In the genomic region with DNA sequence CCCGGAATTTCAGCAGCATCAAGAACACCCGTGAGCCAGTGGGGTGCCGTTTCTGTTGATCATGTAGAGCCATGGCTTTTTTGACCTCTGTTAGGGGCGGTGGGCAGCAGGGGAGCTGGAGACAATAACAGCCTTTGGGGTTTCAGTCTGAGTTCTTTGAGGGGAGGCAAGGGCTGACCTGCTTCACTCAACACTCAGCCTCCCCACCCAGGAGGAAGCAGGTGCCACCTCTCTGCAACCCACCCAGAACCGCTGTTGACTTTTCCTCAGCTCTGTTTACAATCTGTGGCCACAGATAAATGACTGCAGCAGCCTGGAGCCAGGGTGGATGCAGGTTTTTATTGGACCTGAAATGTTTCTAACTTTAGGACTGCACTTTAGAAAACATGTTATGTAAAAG, we compare ENCODE assay signal across 19 mouse cellular contexts. TPM values are rescaled to one million over a fixed set of nuclear protein-coding genes. Genes with fewer than 3 reads are reported as not detected.
DNase-seq lines count a peak whose midpoint lies in the region; ATAC-seq and TF ChIP-seq lines count a peak whose summit lies in the region.
"Had no signal": no experiment of that assay in that cellular context is flagged by ENCODE, and none has a peak within 500 bp of the region (broad histone marks: within the 10 kb centered on the region; RNA-seq: fewer than 3 reads in every experiment).

No protein-coding gene starts in this region.

- no peaks in the 10 kb centered on the region for H3K9me3 ChIP-seq in forebrain, embryonic 10.5 days
- no peaks in the 10 kb centered on the region for H3K9me3 ChIP-seq in forebrain, embryonic 12.5 days
- H3K9me3 ChIP-seq in lung, embryonic 14.5 days (ENCODE audit: low read depth, low read length) = no peaks in the 10 kb centered on the region
- no peaks in the 10 kb centered on the region for H3K9me3 ChIP-seq in forebrain, postnatal 0 days (ENCODE audit: low read length)
- H3K9me3 ChIP-seq: embryonic facial prominence, embryonic 15.5 days; hindbrain, embryonic 15.5 days; liver, embryonic 15.5 days had no signal

- H3K4me3 ChIP-seq in forebrain, embryonic 10.5 days = no peak overlapping the region
- H3K4me3 ChIP-seq in forebrain, embryonic 12.5 days (replicated peaks) = no peak overlapping the region
- H3K4me3 ChIP-seq in lung, embryonic 14.5 days (ENCODE audit: low read depth, low read length) = no peak overlapping the region
- H3K4me3 ChIP-seq in forebrain, postnatal 0 days (ENCODE audit: low read depth, low read length) = no peak overlapping the region
- H3K4me3 ChIP-seq: embryonic facial prominence, embryonic 15.5 days; hindbrain, embryonic 15.5 days; layer of hippocampus, adult 2 months; liver, embryonic 15.5 days had no signal

- H3K4me2 ChIP-seq in forebrain, embryonic 12.5 days = no peak overlapping the region
- H3K4me2 ChIP-seq in lung, embryonic 14.5 days = no peak overlapping the region
- no peak overlapping the region for H3K4me2 ChIP-seq in forebrain, postnatal 0 days (ENCODE audit: low read depth)
- H3K4me2 ChIP-seq: embryonic facial prominence, embryonic 15.5 days; hindbrain, embryonic 15.5 days; liver, embryonic 15.5 days; midbrain, embryonic 11.5 days had no signal

- H3K9ac ChIP-seq in forebrain, embryonic 12.5 days = no peak overlapping the region
- no peak overlapping the region for H3K9ac ChIP-seq in lung, embryonic 14.5 days
- H3K9ac ChIP-seq in forebrain, postnatal 0 days = no peak overlapping the region
- H3K9ac ChIP-seq: embryonic facial prominence, embryonic 15.5 days; hindbrain, embryonic 15.5 days; liver, embryonic 15.5 days had no signal

- peak overlapping the region; percentile 44; the same call in 1 of the 2 replicates for H3K27ac ChIP-seq in forebrain, embryonic 10.5 days
- no peak overlapping the region for H3K27ac ChIP-seq in forebrain, embryonic 12.5 days
- H3K27ac ChIP-seq in lung, embryonic 14.5 days (ENCODE audit: low read depth) = no peak overlapping the region
- H3K27ac ChIP-seq in forebrain, postnatal 0 days (ENCODE audit: low read depth, low read length) = no peak overlapping the region
- H3K27ac ChIP-seq: embryonic facial prominence, embryonic 15.5 days; hindbrain, embryonic 15.5 days; liver, embryonic 15.5 days had no signal

- no peaks in the 10 kb centered on the region for H3K27me3 ChIP-seq in forebrain, embryonic 10.5 days (ENCODE audit: poor library complexity, severe bottlenecking)
- no peaks in the 10 kb centered on the region for H3K27me3 ChIP-seq in forebrain, embryonic 12.5 days
- no peaks in the 10 kb centered on the region for H3K27me3 ChIP-seq in lung, embryonic 14.5 days (ENCODE audit: insufficient read depth, low read length)
- H3K27me3 ChIP-seq in forebrain, postnatal 0 days (ENCODE audit: insufficient read depth, low read length) = no peaks in the 10 kb centered on the region
- H3K27me3 ChIP-seq: embryonic facial prominence, embryonic 15.5 days; hindbrain, embryonic 15.5 days; liver, embryonic 15.5 days; Patski had no signal

- no peak for DNase-seq in forebrain, embryonic 10.5 days (ENCODE audit: extremely low spot score, low spot score)
- peak; percentile 9 for DNase-seq in retina, embryonic 14.5 days (ENCODE audit: low spot score)
- DNase-seq in retina, postnatal 1 day = no peak
- DNase-seq in lung, embryonic 14.5 days = peak; percentile 31
- no peak for DNase-seq in adrenal gland, postnatal 4 days (ENCODE audit: low spot score in 2 of 2)
- no peak for DNase-seq in adrenal gland, postnatal 25 days
- DNase-seq in forebrain, postnatal 0 days = no peak
- DNase-seq: cerebellum, adult 9-10 months; gastrocnemius, postnatal 14 days; kidney, adult 9 months had no signal

- H3K4me1 ChIP-seq in forebrain, embryonic 10.5 days = peaks cover 9% of the 10 kb centered on the region
- H3K4me1 ChIP-seq in forebrain, embryonic 12.5 days = peaks cover 4% of the 10 kb centered on the region
- H3K4me1 ChIP-seq in lung, embryonic 14.5 days (ENCODE audit: insufficient read depth) = peaks cover 10% of the 10 kb centered on the region
- no peaks in the 10 kb centered on the region for H3K4me1 ChIP-seq in forebrain, postnatal 0 days (ENCODE audit: insufficient read depth)
- H3K4me1 ChIP-seq: hindbrain, embryonic 15.5 days had no signal

- ATAC-seq in forebrain, embryonic 12.5 days (ENCODE audit: low FRiP score) = no peak
- no peak for ATAC-seq in lung, embryonic 14.5 days (ENCODE audit: insufficient read depth)
- no peak for ATAC-seq in forebrain, postnatal 0 days
- ATAC-seq: forebrain, embryonic 14.5 days; Patski had no signal

- WGBS in forebrain, embryonic 10.5 days = 15% methylated on average over 5 of the region's 5 CpGs
- WGBS in forebrain, embryonic 12.5 days = 13% methylated on average over 5 of the region's 5 CpGs
- 13% methylated on average over 5 of the region's 5 CpGs for WGBS in lung, embryonic 14.5 days
- 20% methylated on average over 5 of the region's 5 CpGs for WGBS in forebrain, postnatal 0 days

- no peak for TF ChIP-seq CTCF in lung, embryonic 14.5 days (IDR thresholded peaks at IDR 0.05; ENCODE audit: low read depth)
- no peak for TF ChIP-seq CTCF in forebrain, postnatal 0 days (IDR thresholded peaks at IDR 0.05; ENCODE audit: low read depth)

- no peaks in the 10 kb centered on the region for H3K36me3 ChIP-seq in forebrain, embryonic 10.5 days (replicated peaks)
- no peaks in the 10 kb centered on the region for H3K36me3 ChIP-seq in forebrain, embryonic 12.5 days (replicated peaks)
- no peaks in the 10 kb centered on the region for H3K36me3 ChIP-seq in lung, embryonic 14.5 days (ENCODE audit: insufficient read depth)
- no peaks in the 10 kb centered on the region for H3K36me3 ChIP-seq in forebrain, postnatal 0 days (ENCODE audit: insufficient read depth)
- H3K36me3 ChIP-seq: embryonic facial prominence, embryonic 15.5 days; hindbrain, embryonic 15.5 days; liver, embryonic 15.5 days had no signal

RNA-seq across cellular contexts. Expression of gene Myoz2, which starts 29.4 kb away (rescaled TPM):
- not detected in 2 replicates for polyA plus RNA-seq in forebrain, embryonic 10.5 days (2016; fragmentation: Nextera tagmentation; extraction: Ambion mirVana)
- not detected in 2 replicates for polyA plus RNA-seq in forebrain, embryonic 12.5 days (2016; fragmentation: Nextera tagmentation; extraction: Ambion mirVana)
- polyA plus RNA-seq in lung, embryonic 14.5 days (2014; fragmentation: Nextera tagmentation; extraction: Ambion mirVana) = 0.17 and 1.2 TPM in 2 replicates
- total RNA-seq in adrenal gland, postnatal 4 days (2021) = 10 to 100 TPM in 1 of 2 experiments, 1 to 10 TPM in 1; 6.6 to 19.0 TPM
- not detected in 2 replicates for total RNA-seq in adrenal gland, postnatal 25 days (2021)
- total RNA-seq in forebrain, postnatal 0 days (2014; rRNA removed) = 0.14 and 0.15 TPM in 2 replicates
- polyA plus RNA-seq in forebrain, postnatal 0 days (2015; fragmentation: Nextera tagmentation; extraction: Ambion mirVana) = not detected in 2 replicates
- total RNA-seq: neutrophil, adult 5-6 weeks had no signal
- polyA plus RNA-seq: forebrain, embryonic 14.5 days; midbrain, embryonic 11.5 days had no signal

Comparison
In these comparisons a context has a peak if more than half of its experiments do, and no peak if none do; other contexts are left out.
1. DNase-seq: peak in retina, embryonic 14.5 days (single experiment) and lung, embryonic 14.5 days (single experiment); none in forebrain, embryonic 10.5 days (single experiment), retina, postnatal 1 day (single experiment), adrenal gland, postnatal 4 days (0 of 2), adrenal gland, postnatal 25 days (single experiment) and forebrain, postnatal 0 days (single experiment).